Mouse (Mus musculus): ENCODE results near the gene Rabgap1l.

- no peak for TF ChIP-seq CTCF (IDR thresholded peaks at IDR 0.05; ENCODE audit: insufficient read depth, low read length)
- TF ChIP-seq POLR2A (IDR thresholded peaks at IDR 0.05; ENCODE audit: borderline replicate concordance, extremely low read depth, low read depth, low read length) = peak; percentile 52; the same call in 1 of the 2 replicates
These were observed at the start of gene Rabgap1l for GRCm38 (mm10) chr1:160792686-160793355.
